Mouse (Mus musculus) forebrain, embryonic 13.5 days (tissue): ENCODE measurements at regions not wholly inside any gene's neighbourhood (a gene's known extent, or its start where the extent isn't known, plus 50 kb on each side); places are given as distances from the start of the nearest gene placed in this dataset.
A peak's percentile ranks its signal among the peaks of the same experiment; 100 is the strongest.

Source experiments
- ATAC-seq: fragments of 200-750 bp; cut with Nextera tagmentation; 2 replicates; pipeline ENCODE4 v1.8.0; 2017
- H3K27ac ChIP-seq: fragments of 300-500 bp; sonication (generic); 2 replicates; pipeline ENCODE4 v1.5.1; 2015; ENCODE audit warnings: inconsistent platforms, mild to moderate bottlenecking, moderate library complexity
- H3K27me3 ChIP-seq: fragments of 300-500 bp; sonication (generic); 2 replicates; pipeline ENCODE4 v1.6.1; 2015; ENCODE audit warnings: mild to moderate bottlenecking, inconsistent platforms
- H3K36me3 ChIP-seq: fragments of 300-500 bp; sonication (generic); 2 replicates; pipeline ENCODE4 v1.6.1; 2015; ENCODE audit warnings: mild to moderate bottlenecking, inconsistent platforms; ENCODE audit not compliant: poor library complexity, severe bottlenecking
- H3K4me1 ChIP-seq: fragments of 300-500 bp; sonication (generic); 2 replicates; pipeline ENCODE4 v1.6.1; 2015; ENCODE audit warnings: inconsistent platforms
- H3K4me2 ChIP-seq: fragments of 300-500 bp; sonication (generic); 2 replicates; pipeline ENCODE4 v1.6.1; 2015; ENCODE audit warnings: inconsistent platforms, mild to moderate bottlenecking, moderate library complexity
- H3K4me3 ChIP-seq: fragments of 300-500 bp; sonication (generic); 2 replicates; pipeline ENCODE4 v1.5.1; 2015; ENCODE audit warnings: mild to moderate bottlenecking, inconsistent platforms
- H3K9ac ChIP-seq: fragments of 300-500 bp; sonication (generic); 2 replicates; pipeline ENCODE4 v1.6.1; 2015; ENCODE audit warnings: mild to moderate bottlenecking, inconsistent platforms
- H3K9me3 ChIP-seq: fragments of 300-500 bp; sonication (generic); replicated peaks from 2 replicates; pipeline ENCODE4 v1.6.1; 2016; ENCODE audit warnings: inconsistent platforms
- WGBS: fragments of 180-500 bp; shearing (Covaris S2); methylation state at CpG from one replicate; pipeline ENCODE4 v1.1.7; 2015; 5-methylcytosine and 5-hydroxymethylcytosine counted together

- H3K9me3 ChIP-seq = no peaks in the 10 kb centered on the region
- H3K9ac ChIP-seq = no peak overlapping the region
- H3K4me2 ChIP-seq = no peak overlapping the region
- ATAC-seq = peak; percentile 19; the same call in 1 of the 2 replicates
- peaks cover 13% of the 10 kb centered on the region; the same call in 1 of the 2 replicates for H3K4me1 ChIP-seq
- no peak overlapping the region for H3K27ac ChIP-seq
- 70% methylated on average over 12 of the region's 12 CpGs for whole genome bisulfite sequencing
- no peaks in the 10 kb centered on the region for H3K36me3 ChIP-seq
- no peak overlapping the region for H3K4me3 ChIP-seq
- no peaks in the 10 kb centered on the region for H3K27me3 ChIP-seq
Measured at GRCm38 (mm10) chr2:17882389-17882788, 114.4 kb downstream of the H2al2a start.

GRCm38 (mm10) chr2:17880800-17881717 is 115.7 kb downstream of the H2al2a start:
- Histone ChIP-seq H3K27me3 (no peaks in the 10 kb centered on the region), H3K4me3 (no peak overlapping the region), H3K4me1 (peaks cover 8% of the 10 kb centered on the region; the same call in 1 of the 2 replicates), H3K9ac (no peak overlapping the region), H3K27ac (peak overlapping the region; percentile 51), H3K4me2 (no peak overlapping the region), H3K36me3 (no peaks in the 10 kb centered on the region), H3K9me3 (no peaks in the 10 kb centered on the region)
- ATAC-seq = peak; percentile 81
- 11% methylated on average over 11 of the region's 11 CpGs for WGBS

- Histone ChIP-seq H3K4me1 (peaks cover 8% of the 10 kb centered on the region; the same call in 1 of the 2 replicates), H3K27ac (no peak overlapping the region), H3K9ac (no peak overlapping the region), H3K4me2 (no peak overlapping the region), H3K36me3 (no peaks in the 10 kb centered on the region), H3K27me3 (no peaks in the 10 kb centered on the region), H3K9me3 (no peaks in the 10 kb centered on the region), H3K4me3 (no peak overlapping the region)
- ATAC-seq = no peak
- 91% methylated on average over 1 of the region's 1 CpGs for WGBS
Measured at GRCm38 (mm10) chr2:17877901-17878300, 118.9 kb downstream of the H2al2a start.

GRCm38 (mm10) chr2:17876942-17877341 is 119.8 kb downstream of the H2al2a start:
- Histone ChIP-seq H3K9me3 (no peaks in the 10 kb centered on the region), H3K36me3 (no peaks in the 10 kb centered on the region), H3K4me3 (no peak overlapping the region), H3K4me1 (peaks cover 8% of the 10 kb centered on the region; the same call in 1 of the 2 replicates), H3K4me2 (no peak overlapping the region), H3K27me3 (no peaks in the 10 kb centered on the region), H3K9ac (no peak overlapping the region), H3K27ac (no peak overlapping the region)
- no peak for ATAC-seq
- WGBS = 93% methylated on average over 3 of the region's 3 CpGs

- WGBS = 91% methylated on average over 9 of the region's 9 CpGs
- no peak overlapping the region for H3K4me2 ChIP-seq
- H3K9me3 ChIP-seq = no peaks in the 10 kb centered on the region
- H3K36me3 ChIP-seq = no peaks in the 10 kb centered on the region
- no peaks in the 10 kb centered on the region for H3K27me3 ChIP-seq
- H3K27ac ChIP-seq = no peak overlapping the region
- ATAC-seq = no peak
- no peak overlapping the region for H3K4me3 ChIP-seq
- H3K4me1 ChIP-seq = peaks cover 5% of the 10 kb centered on the region; the same call in 1 of the 2 replicates
- no peak overlapping the region for H3K9ac ChIP-seq
Measured at GRCm38 (mm10) chr2:17876155-17876554, 120.6 kb downstream of the H2al2a start.

GRCm38 (mm10) chr2:17870562-17870961 is 126.2 kb downstream of the H2al2a start:
- no peaks in the 10 kb centered on the region for H3K9me3 ChIP-seq
- no peak overlapping the region for H3K9ac ChIP-seq
- no peak for ATAC-seq
- 33% methylated on average over 2 of the region's 2 CpGs for WGBS
- H3K27ac ChIP-seq = no peak overlapping the region
- no peak overlapping the region for H3K4me3 ChIP-seq
- H3K4me1 ChIP-seq = peaks cover 5% of the 10 kb centered on the region
- H3K36me3 ChIP-seq = no peaks in the 10 kb centered on the region
- no peak overlapping the region for H3K4me2 ChIP-seq
- no peaks in the 10 kb centered on the region for H3K27me3 ChIP-seq

- Histone ChIP-seq H3K9me3 (no peaks in the 10 kb centered on the region), H3K36me3 (no peaks in the 10 kb centered on the region), H3K4me2 (no peak overlapping the region), H3K4me1 (peaks cover 5% of the 10 kb centered on the region), H3K27ac (no peak overlapping the region), H3K9ac (no peak overlapping the region), H3K27me3 (peaks cover 5% of the 10 kb centered on the region; the same call in 1 of the 2 replicates), H3K4me3 (no peak overlapping the region)
- 7% methylated on average over 9 of the region's 9 CpGs for WGBS
- ATAC-seq = no peak
Measured at GRCm38 (mm10) chr2:17868145-17868544, 128.6 kb downstream of the H2al2a start.

GRCm38 (mm10) chr2:17867341-17867740 is 129.4 kb downstream of the H2al2a start:
- H3K9me3 ChIP-seq = no peaks in the 10 kb centered on the region
- ATAC-seq = no peak
- 67% methylated on average over 3 of the region's 3 CpGs for WGBS
- H3K27me3 ChIP-seq = peaks cover 5% of the 10 kb centered on the region; the same call in 1 of the 2 replicates
- no peak overlapping the region for H3K9ac ChIP-seq
- H3K27ac ChIP-seq = no peak overlapping the region
- no peak overlapping the region for H3K4me2 ChIP-seq
- peaks cover 5% of the 10 kb centered on the region for H3K4me1 ChIP-seq
- no peaks in the 10 kb centered on the region for H3K36me3 ChIP-seq
- no peak overlapping the region for H3K4me3 ChIP-seq

- no peaks in the 10 kb centered on the region for H3K36me3 ChIP-seq
- H3K27ac ChIP-seq = no peak overlapping the region
- H3K4me3 ChIP-seq = peak overlapping the region; percentile 19
- H3K4me1 ChIP-seq = peaks cover 25% of the 10 kb centered on the region
- 13% methylated on average over 10 of the region's 10 CpGs for WGBS
- H3K9ac ChIP-seq = peak overlapping the region; percentile 46; the same call in 1 of the 2 replicates
- H3K4me2 ChIP-seq = peak overlapping the region; percentile 52
- H3K27me3 ChIP-seq = peaks cover 5% of the 10 kb centered on the region; the same call in 1 of the 2 replicates
- peak; percentile 76; the same call in 1 of the 2 replicates for ATAC-seq
- no peaks in the 10 kb centered on the region for H3K9me3 ChIP-seq
Measured at GRCm38 (mm10) chr2:17861765-17862495, 130.7 kb upstream of the Nebl start.

GRCm38 (mm10) chr2:17860922-17861559 is 129.8 kb upstream of the Nebl start:
- no peak overlapping the region for H3K27ac ChIP-seq
- peaks cover 25% of the 10 kb centered on the region for H3K4me1 ChIP-seq
- WGBS = 22% methylated on average over 4 of the region's 4 CpGs
- no peak overlapping the region for H3K4me3 ChIP-seq
- peak overlapping the region; percentile 52 for H3K4me2 ChIP-seq
- H3K27me3 ChIP-seq = peaks cover 5% of the 10 kb centered on the region; the same call in 1 of the 2 replicates
- 0 out of 2 replicates have a peak, but pooled peaks have one; percentile 20 for ATAC-seq
- no peak overlapping the region for H3K9ac ChIP-seq
- no peaks in the 10 kb centered on the region for H3K36me3 ChIP-seq
- no peaks in the 10 kb centered on the region for H3K9me3 ChIP-seq

- H3K9ac ChIP-seq = no peak overlapping the region
- H3K4me1 ChIP-seq = peaks cover 25% of the 10 kb centered on the region
- no peaks in the 10 kb centered on the region for H3K9me3 ChIP-seq
- H3K27ac ChIP-seq = no peak overlapping the region
- H3K27me3 ChIP-seq = peaks cover 5% of the 10 kb centered on the region; the same call in 1 of the 2 replicates
- H3K4me3 ChIP-seq = no peak overlapping the region
- 89% methylated on average over 8 of the region's 8 CpGs for WGBS
- no peak for ATAC-seq
- H3K4me2 ChIP-seq = no peak overlapping the region
- no peaks in the 10 kb centered on the region for H3K36me3 ChIP-seq
Measured at GRCm38 (mm10) chr2:17859234-17859633, 128.0 kb upstream of the Nebl start.
